Mouse (Mus musculus): ENCODE results near the gene Ift22.
"Not testable (repeated sequence)": the region's sequence is repeated elsewhere in the genome, so short reads cannot be mapped to it uniquely, and the experiment has no call there.

The Ift22 gene

GRCm38 (mm10) chr5:136907587-136907986 lies 363 bp upstream of the Ift22 start:
- DNase-seq (ENCODE audit: low spot score in 2 of 2), result no peak

- DNase-seq (ENCODE audit: low spot score in 2 of 2), result no peak
Measured at GRCm38 (mm10) chr5:136914183-136914582, 6.2 kb downstream of the Ift22 start.

GRCm38 (mm10) chr5:136917613-136918242 lies 9.8 kb downstream of the Ift22 start:
- DNase-seq (ENCODE audit: low spot score in 2 of 2), result no peak

- peak; percentile 54 to 65 for DNase-seq (ENCODE audit: low spot score in 2 of 2)
Measured at GRCm38 (mm10) chr5:136918655-136919472, 10.9 kb downstream of the Ift22 start.

GRCm38 (mm10) chr5:136919546-136920301 lies 11.8 kb downstream of the Ift22 start:
- DNase-seq (ENCODE audit: low spot score in 2 of 2), result no peak

- no peak for DNase-seq (ENCODE audit: low spot score in 2 of 2)
Measured at GRCm38 (mm10) chr5:136922830-136923229, 14.9 kb downstream of the Ift22 start.

- no peak for DNase-seq (ENCODE audit: low spot score in 2 of 2)
Measured at GRCm38 (mm10) chr5:136923751-136924478, 16.0 kb downstream of the Ift22 start.

GRCm38 (mm10) chr5:136929073-136929472 lies 21.1 kb downstream of the Ift22 start:
- peak; percentile 62 to 85 for DNase-seq (ENCODE audit: low spot score in 2 of 2)

- DNase-seq (ENCODE audit: low spot score in 2 of 2), result no peak
Measured at GRCm38 (mm10) chr5:136931896-136932295, 23.9 kb downstream of the Ift22 start.

GRCm38 (mm10) chr5:136932956-136933355 lies 25.0 kb downstream of the Ift22 start:
- no peak for DNase-seq (ENCODE audit: low spot score in 2 of 2)

GRCm38 (mm10) chr5:136933930-136934329 lies 26.0 kb downstream of the Ift22 start:
- DNase-seq (ENCODE audit: low spot score in 2 of 2), result no peak

GRCm38 (mm10) chr5:136935905-136936695 lies 28.1 kb downstream of the Ift22 start:
- no peak for DNase-seq (ENCODE audit: low spot score in 2 of 2)

GRCm38 (mm10) chr5:136936750-136937149 lies 28.8 kb downstream of the Ift22 start:
- no peak for DNase-seq (ENCODE audit: low spot score in 2 of 2)

- DNase-seq (ENCODE audit: low spot score in 2 of 2), result no peak
Measured at GRCm38 (mm10) chr5:136937621-136938020, 29.7 kb downstream of the Ift22 start.

- DNase-seq (ENCODE audit: low spot score in 2 of 2), result no peak
Measured at GRCm38 (mm10) chr5:136939284-136939683, 31.3 kb downstream of the Ift22 start.

GRCm38 (mm10) chr5:136940029-136940428 lies 32.1 kb downstream of the Ift22 start:
- not testable (repeated sequence) for DNase-seq (ENCODE audit: low spot score in 2 of 2)

- DNase-seq (ENCODE audit: low spot score in 2 of 2), result no peak
Measured at GRCm38 (mm10) chr5:136940845-136941560, 33.1 kb downstream of the Ift22 start.

GRCm38 (mm10) chr5:136942781-136943180 lies 34.8 kb downstream of the Ift22 start:
- DNase-seq (ENCODE audit: low spot score in 2 of 2), result no peak

GRCm38 (mm10) chr5:136943382-136943781 lies 35.4 kb downstream of the Ift22 start:
- no peak for DNase-seq (ENCODE audit: low spot score in 2 of 2)

- no peak for DNase-seq (ENCODE audit: low spot score in 2 of 2)
Measured at GRCm38 (mm10) chr5:136945084-136945483, 37.1 kb downstream of the Ift22 start.
